Mouse (Mus musculus): ENCODE data around the gene Rims1.

Gene Rims1

DNA sequence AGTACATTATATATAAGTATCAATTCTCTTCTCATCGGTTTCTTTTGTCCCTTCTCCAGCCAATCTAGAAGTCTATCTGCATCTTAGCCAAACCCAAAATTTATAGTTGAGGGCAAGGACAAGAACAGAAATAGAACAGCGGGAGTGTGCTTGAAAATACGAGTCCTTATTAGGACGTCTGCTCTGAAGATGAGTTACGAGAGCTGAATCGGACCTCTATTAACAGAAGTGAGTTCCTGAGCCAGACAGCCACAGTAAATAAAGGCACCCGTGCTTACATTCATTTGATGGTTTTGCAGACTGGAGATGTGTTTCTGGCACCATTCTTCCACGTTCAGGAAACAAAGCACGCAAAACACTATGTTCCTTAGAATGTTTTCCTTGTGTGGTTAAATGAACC, 466.9 kb downstream of the Rims1 start:
- 57% methylated on average over 9 of the region's 9 CpGs for WGBS

DNA sequence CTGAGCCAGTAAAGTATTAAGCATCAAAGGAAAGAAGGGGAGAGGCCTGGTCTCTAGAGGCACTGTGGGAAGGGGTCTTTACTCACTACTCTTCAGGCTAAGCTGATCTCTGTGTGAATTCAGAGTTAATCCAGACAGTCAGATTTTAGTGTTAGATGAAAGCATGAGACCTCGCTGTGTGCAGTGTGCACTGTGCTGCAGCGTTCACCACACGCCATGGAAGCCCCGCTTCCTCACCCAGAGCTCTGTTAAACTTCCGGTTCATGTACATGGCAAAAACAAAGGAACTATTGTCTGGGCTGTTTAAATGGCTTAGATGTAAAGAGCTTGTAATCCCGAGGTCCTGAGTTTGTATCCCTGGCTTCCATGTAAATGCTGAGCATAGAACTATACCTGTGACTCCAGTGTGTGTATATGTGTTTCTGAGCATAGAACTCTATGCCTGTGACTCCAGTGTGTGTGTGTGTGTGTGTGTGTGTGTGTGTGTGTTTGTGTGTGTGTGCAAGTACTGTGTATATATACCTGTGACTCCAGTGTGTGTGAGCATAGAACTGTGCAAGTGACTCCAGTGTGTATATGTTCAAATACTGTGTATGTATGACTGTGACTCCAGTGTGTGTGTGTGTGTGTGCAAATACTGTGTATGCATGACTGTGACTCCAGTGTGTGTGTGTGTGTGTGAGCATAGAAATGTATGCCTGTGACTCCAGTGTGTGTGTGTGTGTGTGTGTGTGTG, 484.7 kb downstream of the Rims1 start:
- WGBS, result 58% methylated on average over 6 of the region's 6 CpGs

DNA sequence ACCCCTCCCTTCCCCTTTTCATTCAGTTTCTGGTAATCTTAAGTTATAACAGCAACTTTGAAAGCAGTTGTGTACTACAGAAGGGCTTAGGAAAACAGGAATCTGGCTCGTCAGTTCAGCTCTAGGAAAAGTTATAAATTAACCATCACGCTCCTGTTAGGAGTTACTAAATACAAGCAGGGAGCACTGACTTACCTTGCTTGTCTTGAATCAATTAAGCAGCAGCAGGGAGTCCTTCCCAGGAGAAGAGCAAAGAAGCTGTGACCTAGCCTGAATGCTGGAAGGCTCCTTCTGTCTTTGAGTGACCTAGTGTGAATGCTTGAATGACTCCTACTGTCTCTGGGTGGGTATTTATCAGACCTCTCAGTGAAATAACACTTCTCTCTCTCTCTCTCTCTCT, 490.3 kb downstream of the Rims1 start:
- 52% methylated on average over 2 of the region's 2 CpGs for WGBS

DNA sequence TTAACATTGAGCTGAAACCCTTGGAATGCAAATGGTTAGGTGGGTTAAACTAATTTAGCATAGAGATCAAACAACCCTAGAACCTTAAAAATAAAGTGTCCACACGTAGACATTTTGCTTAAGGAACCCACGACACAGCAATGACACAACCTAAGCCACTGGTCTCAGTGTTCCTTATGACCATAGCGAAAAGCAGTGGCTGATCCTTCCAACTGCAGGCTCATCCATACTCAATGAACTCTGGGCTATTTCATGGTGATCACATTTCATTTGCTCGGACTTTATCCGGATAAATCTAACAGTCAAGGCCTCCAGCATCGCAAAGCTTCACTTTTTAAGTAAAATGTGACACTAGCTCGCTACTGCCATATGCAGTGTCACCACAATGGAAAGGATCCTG, 494.3 kb downstream of the Rims1 start:
- WGBS, result 90% methylated on average over 7 of the region's 7 CpGs

DNA sequence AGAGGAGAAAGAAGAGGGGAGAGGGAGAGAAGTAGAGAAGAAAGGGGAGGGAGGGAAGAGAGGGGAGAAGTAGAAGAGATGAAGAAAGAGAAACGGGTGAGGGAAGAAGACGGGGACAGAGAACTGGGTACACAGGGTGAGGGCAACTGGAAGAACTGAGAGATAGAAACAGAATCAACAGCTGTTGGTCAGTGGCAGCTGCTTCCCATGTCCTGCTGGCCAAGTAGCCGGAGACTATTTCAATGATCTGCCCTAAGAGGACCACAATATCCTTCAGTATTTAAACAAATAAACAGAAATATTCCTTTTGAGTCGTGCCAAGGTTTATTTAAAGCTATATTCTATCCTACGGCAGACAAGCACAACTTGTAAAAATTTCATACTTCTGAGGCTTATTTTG, 499.3 kb downstream of the Rims1 start:
- WGBS, result 51% methylated on average over 5 of the region's 5 CpGs

DNA sequence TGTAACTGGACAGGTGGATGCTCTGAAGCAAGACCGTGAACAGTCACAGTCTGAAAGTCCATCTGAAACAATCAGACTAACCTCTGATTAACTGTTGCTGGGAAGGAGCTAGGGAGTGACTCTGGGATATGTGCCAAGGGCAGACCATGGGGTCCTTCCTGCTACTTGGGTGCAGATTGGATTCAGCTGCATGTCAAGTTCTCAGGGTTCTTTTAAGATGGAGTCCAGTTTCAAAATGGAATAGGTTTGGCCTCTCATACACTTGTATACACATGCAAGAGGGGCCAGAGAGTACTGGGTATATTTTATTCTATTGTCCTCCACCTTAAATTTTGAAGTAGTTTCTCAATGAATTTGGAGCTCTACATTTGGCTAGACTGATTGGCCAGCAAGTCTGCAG, 499.9 kb downstream of the Rims1 start:
- 83% methylated on average over 1 of the region's 1 CpGs for WGBS

DNA sequence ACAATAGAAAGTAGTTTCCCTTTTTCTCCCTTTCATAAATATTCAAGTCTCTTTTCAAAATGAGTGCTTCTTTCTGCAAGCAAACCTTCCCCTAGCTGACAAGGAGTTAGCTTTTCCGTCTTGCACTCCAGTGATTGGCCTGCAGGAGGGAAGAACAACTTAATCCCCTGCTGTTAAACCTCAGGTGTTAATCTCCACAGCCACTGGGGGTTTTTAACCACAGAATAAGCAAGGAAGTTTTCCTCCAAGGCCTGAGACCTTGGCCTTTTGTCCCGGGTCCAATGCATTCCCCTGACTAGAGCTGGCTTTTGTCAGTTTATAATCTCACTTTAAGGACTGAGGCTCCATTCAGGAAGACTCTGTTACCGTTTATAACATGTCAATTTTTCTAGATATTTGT, 511.8 kb downstream of the Rims1 start:
- 38% methylated on average over 3 of the region's 3 CpGs for WGBS

DNA sequence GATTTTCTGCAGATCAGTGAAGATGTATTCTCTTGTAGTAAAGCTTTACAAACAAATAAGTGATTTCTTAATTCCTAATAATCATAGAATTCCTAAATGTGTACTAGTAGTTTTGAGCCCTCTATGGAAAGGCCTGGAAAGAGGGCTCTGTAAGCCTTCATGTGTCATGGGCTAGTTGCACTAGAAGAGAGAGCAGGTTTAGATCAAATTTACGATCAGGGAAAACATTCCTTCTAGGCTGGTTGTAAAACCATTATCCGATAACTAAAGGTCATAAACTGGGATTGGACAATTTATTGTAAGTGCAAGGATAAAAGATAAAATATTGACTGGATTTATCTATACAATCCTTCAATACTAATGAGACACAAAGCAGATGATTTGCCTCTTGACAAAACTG, 512.5 kb downstream of the Rims1 start:
- WGBS, result 93% methylated on average over 2 of the region's 2 CpGs

DNA sequence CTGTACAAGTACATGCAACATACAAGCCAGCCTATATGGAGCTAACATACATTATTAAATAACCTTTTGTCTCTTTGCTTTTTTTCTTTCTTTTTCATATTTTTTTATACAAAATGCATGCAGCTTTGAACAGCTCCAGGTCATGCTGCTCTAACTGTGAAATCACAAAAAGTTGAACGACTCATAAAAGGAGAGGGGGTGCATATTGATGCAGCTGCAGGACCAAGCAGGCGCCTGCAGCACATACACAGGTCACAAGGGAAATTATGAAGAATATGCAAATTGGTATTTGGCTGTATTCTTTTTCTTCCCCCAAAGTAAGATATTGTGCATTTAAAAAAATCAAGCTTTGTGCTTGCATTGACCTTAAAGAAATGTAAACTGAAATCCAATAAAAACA, 519.0 kb downstream of the Rims1 start:
- 71% methylated on average over 2 of the region's 2 CpGs for WGBS

DNA sequence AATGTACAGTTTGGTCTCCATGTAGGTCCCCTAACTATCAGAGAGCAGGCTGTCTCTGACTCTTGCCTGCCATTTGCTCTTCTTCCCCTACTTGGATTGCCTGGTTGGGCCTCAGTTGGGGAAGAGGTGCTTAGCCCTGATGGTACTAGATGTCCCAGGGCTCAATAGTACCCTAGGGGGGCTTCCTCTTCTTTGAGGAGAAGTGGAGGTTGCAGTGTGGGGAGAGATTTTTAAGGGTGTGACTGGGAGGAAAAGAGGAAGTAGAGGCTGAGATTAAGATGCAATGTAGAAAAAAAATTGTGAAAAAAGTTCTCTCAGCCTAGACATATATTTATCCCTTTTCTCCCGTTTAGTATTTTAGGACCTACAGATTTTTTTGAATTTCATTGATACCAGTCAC, 525.8 kb downstream of the Rims1 start:
- WGBS, result 65% methylated on average over 1 of the region's 1 CpGs

DNA sequence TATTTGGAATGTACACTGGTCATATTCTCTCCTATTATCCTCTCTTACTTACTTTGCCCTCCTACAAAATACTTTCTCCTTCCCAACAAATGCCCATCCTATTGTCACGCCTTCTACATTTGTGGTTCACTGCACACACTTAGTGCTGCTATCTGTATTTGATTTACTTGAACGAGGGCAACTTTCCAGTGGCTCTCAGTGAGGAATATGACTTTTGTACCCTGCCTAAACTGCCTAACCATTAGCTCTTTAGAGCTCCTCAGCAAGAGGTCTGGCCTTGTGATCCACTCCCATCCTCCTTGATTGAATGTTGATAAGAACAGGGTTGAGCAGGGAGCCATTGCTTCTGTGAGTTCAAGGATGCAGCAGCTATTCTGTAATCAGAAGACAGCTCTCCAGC, 531.7 kb downstream of the Rims1 start:
- 79% methylated on average over 2 of the region's 2 CpGs for WGBS

DNA sequence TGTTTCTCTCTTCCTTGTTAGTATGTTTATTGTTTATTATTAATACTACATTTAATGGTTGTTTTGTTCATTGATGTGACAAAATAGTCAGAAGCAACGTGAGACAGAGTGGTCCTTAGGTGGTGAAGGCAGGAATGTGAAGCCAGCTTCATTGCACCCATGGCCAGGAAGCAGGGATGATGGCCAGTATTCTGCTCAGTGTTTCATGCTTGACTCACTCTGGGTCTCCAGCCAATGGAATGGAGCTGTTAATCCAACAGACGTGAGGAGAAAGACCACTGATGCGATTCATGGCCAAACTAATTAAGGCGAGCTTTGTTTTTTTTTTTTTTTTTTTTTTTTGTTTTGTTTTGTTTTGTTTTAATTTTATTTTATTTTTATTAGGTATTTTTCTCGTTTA, 535.7 kb downstream of the Rims1 start:
- 60% methylated on average over 5 of the region's 5 CpGs for WGBS

DNA sequence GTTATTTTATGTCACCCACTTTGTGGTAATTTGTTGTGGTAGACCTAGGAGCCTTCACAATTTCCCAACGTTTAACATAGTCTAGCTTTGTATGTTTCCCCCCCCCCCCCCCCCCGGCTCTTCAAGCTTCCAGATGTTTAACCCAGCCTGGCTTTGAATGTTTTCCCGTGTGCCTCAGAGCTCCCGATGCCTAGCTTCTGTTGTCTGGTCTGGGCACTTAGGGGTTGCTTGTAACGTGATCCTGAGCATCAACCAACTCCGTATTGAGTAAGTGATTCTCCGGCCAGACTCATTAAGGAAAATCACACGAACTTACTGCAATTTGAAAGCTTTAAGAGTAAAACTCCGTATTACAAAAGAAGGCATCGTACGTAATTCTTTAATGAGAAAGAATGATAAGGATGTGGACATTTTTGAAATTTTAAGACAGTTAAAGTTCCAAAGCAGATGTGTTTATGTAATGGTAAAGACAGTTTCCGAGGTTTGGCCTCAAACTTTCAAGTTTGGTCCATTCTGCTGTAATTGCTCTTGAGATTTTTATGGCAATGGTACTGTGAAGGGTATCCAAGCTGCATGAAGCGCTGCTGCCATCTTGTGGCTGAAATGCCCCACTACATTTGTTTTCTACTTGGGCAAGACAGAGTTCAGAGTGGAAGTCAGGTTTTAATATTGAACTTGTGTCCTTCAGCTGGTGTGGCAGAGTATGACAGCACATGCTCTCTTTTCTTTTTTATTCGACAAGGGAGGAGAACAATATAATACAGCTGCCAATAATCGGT, 537.0 kb downstream of the Rims1 start:
- WGBS, result 16% methylated on average over 15 of the region's 15 CpGs

DNA sequence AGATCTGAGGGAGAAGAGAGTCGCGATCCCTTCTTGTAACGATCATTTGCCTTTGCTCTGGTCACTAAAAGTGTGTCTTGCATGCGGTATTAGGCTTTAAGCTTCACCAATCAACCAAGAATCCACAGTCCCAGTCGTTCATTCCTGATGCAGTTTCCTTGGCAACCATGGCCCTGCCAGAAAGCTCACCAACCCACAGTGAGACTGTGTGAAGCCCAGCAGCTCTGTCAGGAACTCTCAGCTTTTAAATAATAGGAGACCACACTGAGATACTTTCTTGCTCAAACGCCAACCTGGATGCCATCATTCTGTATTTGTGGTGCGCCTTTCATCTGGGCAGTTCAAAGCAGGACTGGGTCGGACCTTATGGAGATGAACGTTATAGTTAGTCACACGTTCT, 539.3 kb downstream of the Rims1 start:
- WGBS, result 33% methylated on average over 10 of the region's 10 CpGs

DNA sequence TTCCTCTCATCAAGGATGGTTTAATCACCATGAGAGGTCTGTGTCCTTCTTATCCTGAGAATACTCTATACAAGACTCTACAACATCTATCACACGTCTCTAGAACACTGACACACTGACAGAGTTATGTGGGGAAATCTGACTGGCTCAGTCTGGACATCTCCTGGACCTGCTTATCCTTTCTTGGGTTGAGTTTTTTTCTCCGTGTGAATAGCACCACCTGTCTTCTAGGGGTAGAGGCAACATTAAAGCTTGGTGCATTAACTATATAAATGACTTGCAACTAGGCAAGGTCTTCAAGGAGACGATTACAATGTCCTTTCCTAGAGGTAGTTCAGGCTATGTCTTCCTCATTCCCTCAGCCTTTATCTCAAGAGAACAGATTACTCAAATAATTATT, 540.3 kb downstream of the Rims1 start:
- WGBS, result 61% methylated on average over 3 of the region's 3 CpGs

DNA sequence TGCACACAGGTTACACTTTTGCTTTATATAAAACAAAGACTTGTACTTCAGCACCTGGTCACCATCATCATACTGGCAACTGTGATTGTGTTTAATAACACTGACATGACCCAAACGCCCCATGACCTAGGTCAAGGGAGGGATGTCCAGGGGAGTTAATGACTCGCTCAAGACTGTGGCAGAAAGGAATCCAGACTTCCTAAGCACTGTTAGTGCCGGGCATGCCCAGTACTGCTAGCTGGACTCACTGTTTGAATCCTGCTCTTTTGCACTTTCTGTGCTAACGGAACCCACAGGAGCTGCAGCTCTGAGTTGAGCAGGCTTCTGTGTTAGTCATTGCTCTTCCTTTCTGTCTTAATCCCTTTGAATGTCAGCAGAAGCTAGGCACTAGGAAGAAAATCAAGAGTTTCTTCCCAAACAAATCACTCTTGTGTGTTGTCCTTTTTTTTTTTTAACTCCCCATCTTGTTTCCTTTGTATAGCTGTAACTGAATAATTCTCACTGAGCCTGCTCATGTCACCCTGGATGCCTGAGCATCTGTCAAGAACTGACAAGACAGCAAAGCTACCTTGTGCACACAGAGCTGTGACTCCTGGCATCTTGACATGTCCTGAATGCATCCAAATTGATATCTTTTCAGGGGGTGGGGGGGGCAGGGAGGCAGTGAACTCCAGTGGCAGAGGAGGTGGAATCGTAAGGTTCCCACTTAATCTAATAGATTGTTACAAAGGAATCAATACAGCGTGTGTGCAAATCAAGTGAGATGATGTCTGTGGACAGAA, 543.4 kb downstream of the Rims1 start:
- 48% methylated on average over 6 of the region's 6 CpGs for WGBS

DNA sequence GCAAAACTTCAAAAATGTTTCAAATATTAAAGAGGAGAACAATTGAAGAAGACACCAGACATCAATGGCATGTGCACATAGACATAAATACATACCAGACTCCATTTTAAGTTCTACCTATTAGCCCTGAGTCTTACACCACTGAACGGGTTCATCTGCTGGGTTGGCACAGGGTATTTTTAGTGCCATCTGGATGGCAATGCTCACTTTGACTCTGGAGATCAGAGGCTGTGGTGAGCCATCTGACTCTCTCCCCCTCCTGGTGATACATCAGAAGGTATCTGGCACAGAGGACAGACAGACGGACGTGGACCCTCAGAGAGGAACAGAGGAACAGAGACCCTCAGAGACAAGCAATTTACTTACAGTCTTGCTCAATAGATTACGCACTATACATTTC, 544.1 kb downstream of the Rims1 start:
- WGBS, result 72% methylated on average over 4 of the region's 4 CpGs

DNA sequence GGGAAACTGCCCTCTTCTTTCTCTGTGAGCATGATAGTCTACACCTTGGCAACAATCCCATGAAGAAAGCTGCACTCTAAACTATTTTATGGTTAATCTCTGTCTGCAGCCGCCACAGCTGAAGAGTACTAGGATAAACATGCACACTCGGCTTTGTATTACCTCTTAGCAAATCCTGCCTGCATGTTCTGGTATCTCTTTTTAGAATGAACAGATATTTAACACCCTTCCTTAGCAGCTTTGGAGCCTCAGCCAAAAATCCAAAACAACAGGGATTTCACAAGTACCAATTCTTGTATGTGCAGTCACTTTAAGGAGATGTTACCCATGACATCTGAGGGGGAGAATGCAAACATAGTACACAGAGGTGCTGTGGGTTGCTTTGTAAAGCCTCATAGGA, 545.5 kb downstream of the Rims1 start:
- WGBS, result 53% methylated on average over 2 of the region's 2 CpGs

DNA sequence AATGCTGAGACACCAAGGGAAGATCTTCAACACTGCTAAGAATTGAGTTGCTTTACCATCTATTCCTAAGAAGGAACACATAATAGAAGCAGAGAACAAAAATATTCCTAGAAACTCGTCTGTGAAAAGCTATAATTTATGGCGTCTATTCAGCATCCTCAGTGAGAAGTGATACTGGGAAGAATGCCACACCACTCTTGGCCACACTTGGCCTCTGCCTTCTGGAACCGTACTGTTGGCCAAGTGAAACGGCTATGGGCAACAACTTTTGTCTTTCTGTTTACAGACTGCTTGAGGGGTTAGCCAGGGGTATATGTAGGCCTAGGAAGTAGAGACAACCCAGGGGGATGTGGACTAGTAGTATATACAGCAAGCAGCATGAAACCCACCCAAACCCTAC, 547.4 kb downstream of the Rims1 start:
- 23% methylated on average over 4 of the region's 4 CpGs for WGBS

DNA sequence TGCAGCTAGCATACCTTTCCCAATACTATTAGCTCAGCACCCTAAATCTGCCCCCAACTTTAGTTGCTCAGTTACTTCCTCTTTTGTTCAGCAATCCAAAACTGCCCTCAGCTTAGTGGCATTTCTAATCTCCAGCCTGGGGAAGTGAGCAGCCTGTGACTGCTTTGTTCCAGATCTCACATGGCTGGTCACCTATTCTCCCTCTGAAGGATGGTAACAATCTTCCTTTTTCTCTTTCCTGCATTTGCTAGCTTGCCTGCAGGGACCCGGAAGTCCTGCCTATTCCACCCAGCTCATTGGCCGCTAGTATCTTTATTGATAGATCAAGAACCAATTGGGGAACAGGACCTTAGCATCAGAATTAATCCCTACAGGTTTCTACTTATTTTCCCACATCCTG, 551.5 kb downstream of the Rims1 start:
- 87% methylated on average over 2 of the region's 2 CpGs for WGBS

DNA sequence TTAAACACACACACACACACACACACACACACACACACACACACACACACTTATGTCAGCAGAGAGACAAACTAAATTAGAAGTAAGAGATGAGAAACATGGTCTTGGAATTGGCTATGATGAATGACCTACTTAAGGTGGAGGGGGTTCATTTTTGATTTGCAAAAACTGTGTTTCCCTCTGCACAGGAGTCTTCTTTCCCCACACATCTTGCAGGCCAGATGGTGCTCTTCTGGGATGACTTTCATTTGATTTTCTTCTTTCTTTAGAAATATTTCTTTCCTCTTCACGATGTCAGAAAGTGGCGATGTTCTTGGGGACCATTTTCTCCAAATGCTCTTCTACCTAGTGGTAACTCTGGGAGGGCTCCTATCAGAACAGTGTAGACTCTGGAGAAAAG, 560.0 kb downstream of the Rims1 start:
- WGBS, result 62% methylated on average over 2 of the region's 2 CpGs

Data from cerebral cortex, adult 2 months (tissue).